Mouse (Mus musculus) cerebellum, adult 2 months (tissue): ENCODE measurements around the gene Aldh1l1. TPM values are rescaled to one million over a fixed set of nuclear protein-coding genes. Genes with fewer than 3 reads are reported as not detected.

ENCODE experiments used
- DNase-seq, 2 experiments: peaks; one replicate each; pipeline ENCODE4 v3.0.0; 2021
- H3K27ac ChIP-seq: fragments of 200-500 bp; 2 replicates; pipeline ENCODE4 v1.5.1; 2012; ENCODE audit warnings: low read length, control low read depth, inconsistent platforms; ENCODE audit not compliant: insufficient read depth
- H3K27me3 ChIP-seq: fragments of 200-500 bp; 2 replicates; pipeline ENCODE4 v1.6.1; 2012; ENCODE audit warnings: inconsistent platforms, mild to moderate bottlenecking, low read length, moderate library complexity; ENCODE audit not compliant: control insufficient read depth, insufficient read depth
- H3K4me1 ChIP-seq: fragments of 200-500 bp; 2 replicates; pipeline ENCODE4 v1.6.1; 2011; ENCODE audit warnings: low read length; ENCODE audit not compliant: control insufficient read depth, insufficient read depth
- H3K4me3 ChIP-seq: fragments of 200-500 bp; replicated peaks from 2 replicates; pipeline ENCODE3; 2011; ENCODE audit warnings: mild to moderate bottlenecking, low read depth, low read length, control low read depth; ENCODE audit not compliant: insufficient read depth
- CTCF ChIP-seq: fragments of 200-500 bp; IDR thresholded peaks from 2 replicates; pipeline ENCODE4 v1.5.1; 2011; ENCODE audit warnings: low read depth, mild to moderate bottlenecking, control low read depth, low read length, moderate library complexity, borderline replicate concordance; ENCODE audit not compliant: insufficient read depth
- POLR2A ChIP-seq: fragments of 200-500 bp; IDR thresholded peaks from 2 replicates; pipeline ENCODE4 v1.6.1; 2011; ENCODE audit warnings: low read length, control low read depth, borderline replicate concordance; ENCODE audit not compliant: insufficient read depth
- WGBS: fragments of 180-500 bp; shearing (Covaris S2); methylation state at CpG from one replicate; pipeline ENCODE4 v1.1.7; 2018; 5-methylcytosine and 5-hydroxymethylcytosine counted together
- polyA plus RNA-seq: library from polyadenylated mRNA; depleted of rRNA; stranded (reverse); fragments of >200 nt; gene quantifications from 2 replicates; pipeline ENCODE4 v1.2.3, GENCODE M21; 2012; rRNA removed

Gene Aldh1l1
- polyA plus RNA-seq, result 50.1 and 56.3 TPM in 2 replicates

GRCm38 (mm10) chr6:90486176-90486921 lies at the start of gene Aldh1l1:
TSS of gene Aldh1l1 (plus strand) at chr6:90486427.
- H3K4me1 ChIP-seq, result peaks cover 6% of the 10 kb centered on the region
- 81% methylated on average over 12 of the region's 12 CpGs for WGBS
- no peak within 1 kb of the TSS for H3K27ac ChIP-seq
- TF ChIP-seq CTCF (no peak), POLR2A (no peak)
- H3K4me3 ChIP-seq, result no peak within 1 kb of the TSS
- H3K27me3 ChIP-seq, result no peaks in the 10 kb centered on the region; the same call in 1 of the 2 replicates
- no peak for DNase-seq

- Histone ChIP-seq H3K4me1 (no peaks in the 10 kb centered on the region), H3K27me3 (no peaks in the 10 kb centered on the region), H3K4me3 (no peak overlapping the region), H3K27ac (no peak overlapping the region)
- TF ChIP-seq CTCF (no peak), POLR2A (no peak)
- 95% methylated on average over 3 of the region's 3 CpGs for WGBS
- DNase-seq, result no peak
Measured at GRCm38 (mm10) chr6:90437041-90437440, 49.2 kb upstream of the Aldh1l1 start.

- Histone ChIP-seq H3K27me3 (no peaks in the 10 kb centered on the region), H3K27ac (no peak overlapping the region), H3K4me3 (no peak overlapping the region), H3K4me1 (no peaks in the 10 kb centered on the region)
- 52% methylated on average over 4 of the region's 4 CpGs for WGBS
- no peak for DNase-seq
- no peak for TF ChIP-seq CTCF
- TF ChIP-seq POLR2A, result no peak
Measured at GRCm38 (mm10) chr6:90446883-90447282, 39.3 kb upstream of the Aldh1l1 start.

GRCm38 (mm10) chr6:90450179-90450578 lies 36.0 kb upstream of the Aldh1l1 start:
- Histone ChIP-seq H3K4me3 (no peak overlapping the region), H3K4me1 (no peaks in the 10 kb centered on the region), H3K27ac (no peak overlapping the region), H3K27me3 (no peaks in the 10 kb centered on the region)
- TF ChIP-seq POLR2A (no peak), CTCF (peak; percentile 90)
- WGBS, result 25% methylated on average over 7 of the region's 7 CpGs
- DNase-seq, result peak; percentile 77 to 87

DNA sequence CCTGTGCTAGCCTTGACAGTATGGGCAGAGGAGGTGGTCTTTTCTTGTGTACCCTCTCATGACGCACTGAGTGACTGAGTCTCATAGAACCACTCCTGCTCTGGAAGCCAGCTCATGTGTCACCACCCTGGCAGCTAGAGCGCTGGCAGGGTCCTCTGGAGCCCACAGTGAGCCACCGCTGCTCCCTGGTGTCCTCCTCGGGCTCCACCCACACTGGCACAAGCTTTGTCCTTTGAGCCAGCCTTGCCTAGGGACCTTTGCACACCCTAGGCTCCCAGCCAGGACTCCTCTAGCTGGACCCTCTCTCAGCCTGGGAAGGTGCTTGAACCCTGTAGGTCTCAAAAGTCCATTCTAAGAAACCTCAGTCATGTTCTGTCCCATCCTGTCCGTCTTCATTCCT lies 35.5 kb upstream of the Aldh1l1 start:
- Histone ChIP-seq H3K4me1 (no peaks in the 10 kb centered on the region), H3K27ac (no peak overlapping the region), H3K27me3 (no peaks in the 10 kb centered on the region), H3K4me3 (no peak overlapping the region)
- 51% methylated on average over 5 of the region's 5 CpGs for WGBS
- TF ChIP-seq CTCF (no peak), POLR2A (no peak)
- no peak for DNase-seq

DNA sequence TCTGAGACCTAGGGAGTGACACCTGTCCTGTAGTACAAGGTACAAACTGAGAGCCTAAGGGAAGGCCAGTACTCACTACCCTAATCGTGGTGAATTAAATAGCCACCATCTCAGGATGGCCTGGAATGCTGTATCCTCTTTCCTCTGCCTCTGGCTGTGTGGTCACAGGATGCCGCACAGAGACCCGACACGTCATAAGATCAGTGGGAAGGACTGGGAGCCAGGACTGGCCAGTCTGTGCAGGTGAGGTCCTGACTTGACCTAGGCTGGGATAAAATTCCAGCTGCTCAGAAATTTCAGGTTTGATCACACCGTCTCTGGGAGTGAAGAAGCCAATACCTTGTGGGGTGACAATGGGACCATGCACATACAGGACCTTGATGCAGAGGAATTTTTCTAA lies 34.7 kb upstream of the Aldh1l1 start:
- DNase-seq, result no peak
- Histone ChIP-seq H3K27me3 (no peaks in the 10 kb centered on the region), H3K4me1 (no peaks in the 10 kb centered on the region), H3K4me3 (no peak overlapping the region), H3K27ac (no peak overlapping the region)
- 93% methylated on average over 5 of the region's 5 CpGs for WGBS
- TF ChIP-seq CTCF, result no peak
- TF ChIP-seq POLR2A, result no peak

GRCm38 (mm10) chr6:90452603-90453002 lies 33.6 kb upstream of the Aldh1l1 start:
- Histone ChIP-seq H3K4me3 (no peak overlapping the region), H3K27ac (no peak overlapping the region), H3K27me3 (no peaks in the 10 kb centered on the region), H3K4me1 (no peaks in the 10 kb centered on the region)
- DNase-seq, result no peak
- TF ChIP-seq CTCF (no peak), POLR2A (no peak)

GRCm38 (mm10) chr6:90453751-90454150 lies 32.5 kb upstream of the Aldh1l1 start:
- TF ChIP-seq CTCF (no peak), POLR2A (no peak)
- no peak overlapping the region for H3K4me3 ChIP-seq
- H3K27me3 ChIP-seq, result no peaks in the 10 kb centered on the region
- no peak overlapping the region for H3K27ac ChIP-seq
- DNase-seq, result no peak
- no peaks in the 10 kb centered on the region for H3K4me1 ChIP-seq
- 91% methylated on average over 5 of the region's 5 CpGs for WGBS

GRCm38 (mm10) chr6:90457421-90457820 lies 28.8 kb upstream of the Aldh1l1 start:
- Histone ChIP-seq H3K4me1 (no peaks in the 10 kb centered on the region), H3K27me3 (no peaks in the 10 kb centered on the region), H3K27ac (no peak overlapping the region), H3K4me3 (no peak overlapping the region)
- WGBS, result 82% methylated on average over 2 of the region's 2 CpGs
- no peak for TF ChIP-seq POLR2A
- TF ChIP-seq CTCF, result no peak
- no peak for DNase-seq
